Mouse (Mus musculus) lung, postnatal 25 days (tissue): ENCODE measurements around the gene Paxip1.

Source experiments
- DNase-seq: peaks from one replicate; pipeline ENCODE4 v3.0.0; 2022; ENCODE audit warnings: low spot score

The Paxip1 gene

GRCm38 (mm10) chr5:27791303-27792172, at the start of gene Paxip1:
Paxip1 (minus strand) TSS chr5:27791691.
- DNase-seq = peak; percentile 95

- DNase-seq = no peak
Observed at GRCm38 (mm10) chr5:27838061-27838460, 46.6 kb upstream of the Paxip1 start.

DNA sequence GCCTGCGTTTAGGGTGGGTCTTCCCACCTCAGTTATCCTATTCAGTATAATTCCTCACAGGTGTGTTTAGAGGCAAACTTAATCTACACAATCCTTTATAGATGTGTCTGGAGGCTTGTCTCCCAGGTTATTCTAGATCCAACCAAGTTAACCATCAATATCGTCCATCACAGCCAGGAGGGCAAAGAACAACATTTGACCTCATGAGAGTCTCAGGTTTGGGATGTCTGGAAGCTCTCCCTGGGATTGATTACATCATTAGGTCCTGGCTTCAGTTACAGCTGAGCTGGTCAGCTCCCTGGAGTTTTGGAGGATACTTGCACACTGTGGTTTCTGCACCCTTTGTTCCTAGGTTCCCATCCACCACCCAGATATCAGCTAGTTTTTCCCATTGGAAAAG, 43.6 kb upstream of the Paxip1 start:
- DNase-seq = no peak

DNA sequence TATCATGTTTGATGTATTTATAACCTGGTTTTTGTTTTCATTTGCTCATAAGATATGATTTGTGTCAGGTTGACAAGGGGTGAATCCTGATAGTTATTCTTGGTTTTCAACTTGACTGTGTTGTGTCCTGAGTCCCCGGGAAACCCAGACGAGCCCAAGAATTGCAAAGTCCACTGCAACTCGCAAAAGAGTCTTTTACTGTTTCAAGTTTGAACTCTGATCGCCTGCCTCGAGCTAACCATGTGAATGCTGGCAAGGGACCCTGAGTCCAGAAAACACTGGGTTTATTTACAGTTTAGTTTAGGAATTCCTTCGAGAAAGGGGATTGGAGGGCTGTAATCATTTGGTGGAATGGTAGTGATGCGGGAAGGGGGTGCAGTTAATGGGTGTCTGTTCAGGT, 36.5 kb upstream of the Paxip1 start:
- DNase-seq = no peak

DNA sequence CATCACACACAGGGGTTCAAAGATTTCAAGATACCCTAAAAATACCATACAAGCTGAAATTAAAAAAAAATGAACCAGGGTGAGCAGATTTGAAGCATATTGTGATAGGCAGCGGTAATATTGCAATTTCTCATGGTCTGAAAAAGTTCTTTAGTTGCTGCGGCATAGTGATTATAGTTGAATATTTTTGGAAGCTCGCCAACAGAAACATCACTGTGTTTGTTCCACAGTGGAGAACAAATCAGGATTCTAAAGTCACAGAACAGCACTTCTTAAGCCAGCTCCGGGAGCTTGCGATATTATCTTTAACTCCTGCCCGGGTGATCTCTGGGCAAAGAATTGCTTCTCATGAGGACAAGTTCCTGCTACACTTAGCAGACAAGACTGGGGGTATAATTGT, 29.7 kb upstream of the Paxip1 start:
- no peak for DNase-seq

DNA sequence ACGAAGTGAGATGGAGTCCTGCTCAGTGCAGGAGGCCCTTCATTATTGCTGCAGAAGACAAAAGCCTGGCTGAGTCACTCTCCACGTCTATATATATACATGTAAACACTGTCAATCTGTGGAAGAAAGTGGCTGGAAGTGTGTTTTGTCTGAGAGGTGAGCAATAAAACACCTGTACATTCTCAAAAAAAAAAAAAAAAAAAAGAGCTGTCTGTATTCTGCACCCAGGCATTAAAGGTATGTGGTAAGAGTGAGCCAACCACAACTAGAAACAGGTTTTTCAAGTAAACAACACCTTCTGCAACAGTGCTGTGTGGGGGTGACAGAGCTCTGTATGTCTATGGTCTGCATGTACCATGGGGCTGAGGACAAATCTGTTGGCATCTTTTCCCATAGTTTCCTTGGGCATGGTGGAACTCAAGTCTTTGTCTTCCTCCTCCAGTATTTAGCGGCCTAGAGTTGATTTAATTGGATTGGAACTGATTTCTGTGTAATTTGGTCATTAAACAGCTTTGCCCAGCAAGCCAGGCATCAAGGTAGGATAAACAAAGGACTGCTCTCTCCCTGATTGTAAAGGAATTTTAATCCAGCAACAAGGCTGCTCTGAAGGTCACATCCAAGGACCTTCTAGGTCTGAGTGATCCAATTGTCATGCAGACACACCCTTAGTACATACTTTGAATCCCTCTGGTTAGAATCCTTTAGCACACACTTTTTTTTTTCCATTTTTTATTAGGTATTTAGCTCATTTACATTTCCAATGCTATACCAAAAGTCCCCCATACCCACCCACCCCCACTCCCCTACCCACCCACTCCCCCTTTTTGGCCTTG, 27.6 kb upstream of the Paxip1 start:
- no peak for DNase-seq

- no peak for DNase-seq
Observed at GRCm38 (mm10) chr5:27814282-27814681, 22.8 kb upstream of the Paxip1 start.

GRCm38 (mm10) chr5:27793923-27794322, 2.4 kb upstream of the Paxip1 start:
- peak; percentile 72 for DNase-seq

DNA sequence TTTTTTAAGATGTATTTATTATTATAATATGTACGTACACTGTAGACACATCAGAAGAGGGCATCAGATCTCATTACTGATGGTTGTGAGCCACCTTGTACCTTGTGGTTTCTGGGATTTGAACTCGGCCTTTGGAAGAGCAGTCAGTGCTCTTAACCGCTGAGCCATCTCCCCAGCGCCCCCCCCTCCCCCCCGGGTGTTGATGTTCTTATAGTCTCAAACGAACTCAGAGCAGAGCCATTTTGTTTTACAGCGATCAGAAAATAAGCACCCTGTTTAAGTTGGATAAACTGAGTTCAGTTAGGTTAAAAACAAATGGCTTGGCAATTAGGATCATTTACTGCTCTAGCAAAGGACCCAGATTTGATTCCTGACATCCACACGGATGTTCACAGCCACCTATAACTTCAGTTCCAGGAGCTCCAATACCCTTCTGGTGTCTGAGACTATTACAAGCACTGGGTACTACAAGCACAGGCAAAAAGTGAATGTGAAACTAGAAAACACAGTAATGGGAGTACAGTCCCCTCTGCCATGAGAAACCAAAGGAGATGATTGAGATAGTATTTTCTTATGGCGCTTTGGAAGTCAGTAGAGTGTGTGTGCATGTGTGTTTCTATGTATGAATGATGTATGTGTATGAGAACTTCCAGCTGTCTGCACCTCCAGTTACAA, 1.2 kb upstream of the Paxip1 start:
- no peak for DNase-seq

DNA sequence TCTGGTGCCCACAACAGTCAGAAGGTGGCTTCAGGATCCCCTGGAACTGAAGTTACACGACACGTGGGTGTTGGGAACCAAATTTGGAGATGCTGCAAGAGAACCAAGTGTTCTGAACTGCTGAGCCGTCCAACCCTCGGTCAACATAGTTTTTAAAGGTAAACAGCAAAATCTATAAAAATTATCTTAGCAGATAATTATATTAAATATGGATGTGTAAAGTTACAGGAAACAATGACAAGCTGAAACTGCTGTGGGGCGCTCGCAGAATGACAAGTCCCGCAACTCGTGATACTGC, 631 bp upstream of the Paxip1 start:
- DNase-seq = no peak

DNA sequence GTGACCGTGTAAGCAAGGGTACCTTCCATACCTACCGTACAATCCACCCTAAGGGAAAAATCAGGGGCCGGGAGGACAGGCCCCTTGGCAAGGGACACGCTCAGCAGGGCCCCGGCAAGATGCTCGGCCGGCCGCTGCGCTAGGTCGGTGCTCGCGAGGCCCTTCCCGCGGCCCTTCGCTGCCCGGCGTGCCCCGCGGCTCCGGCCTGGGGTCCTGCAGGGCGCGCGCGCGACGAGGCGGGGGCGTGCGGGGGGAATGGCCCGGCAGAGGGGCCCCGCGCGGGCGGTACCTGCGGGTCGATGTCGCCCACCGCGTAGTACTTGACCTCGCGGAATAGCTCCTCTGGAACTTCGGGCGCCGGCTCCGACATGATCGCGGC, 592 bp downstream of the Paxip1 start:
- DNase-seq = peak; percentile 79

- peak; percentile 44 for DNase-seq
Observed at GRCm38 (mm10) chr5:27790086-27790909, 1.2 kb downstream of the Paxip1 start.

- DNase-seq = no peak
Observed at GRCm38 (mm10) chr5:27789586-27789985, 1.9 kb downstream of the Paxip1 start.

GRCm38 (mm10) chr5:27783381-27783780, 8.1 kb downstream of the Paxip1 start:
- no peak for DNase-seq

GRCm38 (mm10) chr5:27767948-27768347, 23.5 kb downstream of the Paxip1 start:
- DNase-seq = no peak

- no peak for DNase-seq
Observed at GRCm38 (mm10) chr5:27765780-27766179, 25.7 kb downstream of the Paxip1 start.

GRCm38 (mm10) chr5:27744944-27745343, 46.5 kb downstream of the Paxip1 start:
- DNase-seq = no peak

DNA sequence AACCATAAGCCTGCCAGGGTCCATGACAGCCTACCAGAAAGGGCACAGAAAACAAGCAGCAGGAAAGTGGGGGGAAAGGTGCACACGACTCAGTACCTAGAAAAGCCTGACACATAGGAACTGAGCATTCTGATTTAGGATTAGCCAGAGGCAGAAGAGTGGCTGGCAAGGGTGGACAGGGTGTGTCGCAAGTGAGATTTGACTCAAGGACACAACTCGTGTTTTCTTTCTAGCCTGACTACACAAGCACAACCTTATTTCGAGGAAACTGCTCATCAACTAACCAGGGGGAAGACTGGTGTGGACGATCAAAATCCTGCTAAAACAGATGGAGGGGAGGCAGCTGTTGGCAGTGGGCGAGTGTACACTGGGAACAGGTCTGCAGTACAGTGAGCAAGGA, 52.3 kb downstream of the Paxip1 start:
- DNase-seq = no peak

DNA sequence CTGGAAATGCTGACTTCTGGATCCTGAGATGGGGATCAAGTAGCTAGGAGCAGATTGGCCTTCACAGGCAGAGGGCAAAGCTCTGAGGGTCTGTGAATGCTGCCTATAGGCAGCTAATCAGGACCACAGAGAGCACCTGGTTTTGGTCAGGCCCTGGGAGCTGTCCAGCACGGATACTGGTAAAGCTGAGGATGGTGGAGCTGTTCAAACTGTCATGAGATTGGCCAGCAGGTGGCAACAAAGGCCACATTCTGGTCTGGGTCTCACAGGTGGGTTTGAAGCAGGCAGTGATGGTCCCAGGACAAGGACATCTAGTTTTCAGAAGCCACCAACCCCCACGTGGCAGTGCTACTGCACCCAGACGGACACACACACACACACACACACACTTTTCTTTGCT, 54.3 kb downstream of the Paxip1 start:
- DNase-seq = peak; percentile 10

- DNase-seq = no peak
Observed at GRCm38 (mm10) chr5:27732288-27732868, 59.1 kb downstream of the Paxip1 start.

DNA sequence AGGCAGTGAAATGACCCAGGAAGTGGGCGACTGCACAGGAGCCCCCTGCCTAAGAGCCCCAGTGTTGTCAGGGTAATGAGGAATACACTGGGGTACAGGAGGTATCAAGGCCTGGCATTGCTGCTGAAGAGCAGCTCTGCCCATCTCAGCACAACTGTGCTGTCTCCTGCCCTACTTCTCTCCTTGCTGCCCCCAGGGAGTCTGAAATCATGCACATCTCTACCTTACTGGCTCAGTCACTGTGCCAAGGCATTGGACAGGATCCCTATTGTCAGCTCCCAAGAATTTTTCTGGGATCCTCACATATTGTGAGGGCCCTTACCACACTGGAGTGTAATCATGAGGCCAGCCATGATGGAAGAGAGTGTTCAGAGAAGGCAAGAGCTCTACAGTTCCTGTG, 60.1 kb downstream of the Paxip1 start:
- no peak for DNase-seq

- DNase-seq = peak; percentile 29
Observed at GRCm38 (mm10) chr5:27730666-27731065, 60.8 kb downstream of the Paxip1 start.
